Mouse (Mus musculus) thymus, postnatal 14 days (tissue): ENCODE measurements around the gene Adcy10.

Source experiments
- DNase-seq: peaks from one replicate; pipeline ENCODE4 v3.0.0; 2021

Gene Adcy10

DNA sequence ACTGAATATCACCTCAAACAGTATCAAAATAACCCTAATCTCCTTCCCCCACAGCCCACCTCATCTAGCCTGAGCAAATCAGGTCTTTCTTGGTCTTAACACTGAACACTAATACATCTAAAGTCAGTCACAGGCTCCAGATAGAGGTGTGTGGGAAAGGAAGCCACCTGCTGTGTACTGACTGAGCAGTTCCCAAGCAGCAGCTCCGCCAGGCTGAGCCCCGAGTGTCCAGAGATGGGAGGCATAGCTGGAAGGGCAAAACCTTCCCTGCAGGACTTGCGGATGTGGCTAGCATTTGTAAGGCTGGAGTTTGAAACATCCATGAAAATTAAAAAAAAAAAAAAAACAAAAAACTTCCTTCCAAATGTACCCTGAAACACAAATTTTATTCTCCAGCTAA, 120.1 kb downstream of the Adcy10 start:
- no peak for DNase-seq

GRCm38 (mm10) chr1:165605774-165606173, 120.8 kb downstream of the Adcy10 start:
- no peak for DNase-seq

DNA sequence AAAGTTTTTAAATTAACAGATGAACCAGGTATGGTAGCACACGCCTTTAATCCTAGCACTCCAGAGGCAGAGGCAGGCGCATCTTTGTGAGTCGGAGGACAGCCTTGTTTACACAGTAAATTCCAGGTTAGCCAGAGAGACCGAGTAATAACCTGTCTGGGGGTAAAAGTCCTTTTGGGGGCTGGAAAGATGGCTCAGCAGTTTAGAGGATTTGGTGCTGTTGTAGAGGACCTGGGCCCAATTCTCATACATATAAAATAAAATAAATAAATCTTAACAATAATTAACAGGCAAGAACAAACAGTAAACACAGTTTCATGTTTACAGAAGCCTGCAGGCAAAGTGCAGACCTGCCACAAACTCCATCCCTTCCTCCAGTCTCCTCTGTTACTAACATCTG, 123.9 kb downstream of the Adcy10 start:
- no peak for DNase-seq

DNA sequence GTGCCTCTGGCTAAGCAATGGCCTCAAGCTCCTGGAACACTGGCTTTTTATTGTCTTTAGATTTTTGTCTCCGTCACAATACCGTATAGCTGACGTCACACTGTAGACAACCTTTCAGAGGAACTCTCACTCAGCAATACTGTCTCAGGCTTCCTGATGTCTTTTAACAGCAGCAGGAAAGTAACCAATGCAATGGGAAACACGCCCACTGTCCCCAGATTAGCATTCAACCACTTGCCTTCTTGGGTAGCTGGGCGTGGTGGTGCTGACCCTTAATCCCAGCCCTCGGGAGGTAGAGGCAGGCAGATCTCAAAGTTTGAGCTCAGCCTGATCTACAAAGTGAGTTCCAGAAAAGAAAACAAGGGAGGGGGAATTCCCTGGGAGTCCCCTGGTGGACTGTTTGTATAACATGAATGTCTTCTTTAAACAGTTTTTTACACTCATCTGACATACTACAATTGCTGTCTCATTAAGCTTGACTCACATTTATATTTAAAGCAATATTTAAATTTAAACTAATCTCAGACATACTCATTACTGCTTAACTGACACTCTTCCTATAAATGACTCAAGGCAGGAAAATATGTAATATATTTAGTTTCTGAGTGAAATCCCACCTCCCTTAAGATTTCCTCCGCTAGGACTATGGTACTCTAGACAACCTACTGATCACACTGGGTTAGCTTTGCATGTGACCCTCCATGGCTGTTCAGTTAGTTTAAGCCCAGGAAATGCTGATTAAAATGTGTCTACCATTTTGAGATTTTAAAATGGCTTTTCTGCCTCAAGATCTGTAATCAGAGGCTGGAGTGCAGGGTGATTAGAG, 124.7 kb downstream of the Adcy10 start:
- DNase-seq: no peak

DNA sequence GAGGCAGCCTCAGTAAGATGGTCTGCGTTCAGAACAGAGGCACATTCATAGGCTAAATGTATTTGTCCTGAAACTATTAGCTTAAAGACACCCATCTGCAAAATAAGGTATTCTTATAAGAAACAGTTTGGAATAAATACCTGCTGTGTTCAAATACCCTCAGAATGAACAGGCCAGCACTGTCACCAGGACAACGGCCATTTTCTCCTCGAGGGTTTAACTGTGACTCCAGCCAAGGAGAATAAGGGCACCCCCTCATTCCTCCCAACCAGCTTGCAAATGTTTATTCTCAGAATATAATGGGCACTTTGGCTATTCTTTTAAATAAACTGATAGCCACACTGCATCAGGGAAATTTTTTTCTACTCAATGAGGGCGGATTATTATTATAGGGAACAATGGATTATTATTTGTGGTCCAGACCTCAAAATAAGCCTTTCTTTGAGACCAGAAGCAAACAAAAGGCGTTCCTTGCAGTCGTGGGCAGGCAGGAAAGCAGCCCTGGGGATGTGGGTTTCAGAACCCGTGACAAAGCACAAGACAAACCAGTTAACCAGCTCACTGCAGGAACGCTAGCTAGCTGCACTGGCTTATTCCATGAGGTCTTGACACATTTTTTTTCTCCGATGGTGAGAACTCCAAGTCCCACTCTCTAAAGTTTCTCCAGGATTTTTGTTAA, 125.5 kb downstream of the Adcy10 start:
- no peak for DNase-seq

DNA sequence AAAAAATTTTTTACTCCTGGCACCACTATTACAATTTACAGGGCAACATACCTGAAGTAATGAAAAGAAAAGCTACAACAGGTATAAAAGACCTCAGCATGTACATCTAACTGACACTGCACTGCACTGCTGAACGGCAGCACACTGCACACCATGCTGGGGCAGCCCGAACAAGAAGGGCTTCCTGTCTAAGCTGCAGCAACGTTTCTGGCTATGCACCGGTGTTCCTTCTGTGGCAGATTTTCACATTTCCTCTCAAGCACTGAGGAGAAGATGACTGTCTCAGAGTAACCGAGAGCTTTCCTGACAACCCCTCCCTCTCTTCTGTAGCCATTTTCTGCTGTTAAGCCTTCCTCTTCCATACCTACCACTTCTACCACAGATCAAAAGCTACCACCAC, 127.7 kb downstream of the Adcy10 start:
- peak; percentile 61 for DNase-seq

- no peak for DNase-seq
These were observed 128.9 kb downstream of the Adcy10 start for GRCm38 (mm10) chr1:165613926-165614325.

- DNase-seq: no peak
These were observed 129.8 kb downstream of the Adcy10 start for GRCm38 (mm10) chr1:165614793-165615192.

DNA sequence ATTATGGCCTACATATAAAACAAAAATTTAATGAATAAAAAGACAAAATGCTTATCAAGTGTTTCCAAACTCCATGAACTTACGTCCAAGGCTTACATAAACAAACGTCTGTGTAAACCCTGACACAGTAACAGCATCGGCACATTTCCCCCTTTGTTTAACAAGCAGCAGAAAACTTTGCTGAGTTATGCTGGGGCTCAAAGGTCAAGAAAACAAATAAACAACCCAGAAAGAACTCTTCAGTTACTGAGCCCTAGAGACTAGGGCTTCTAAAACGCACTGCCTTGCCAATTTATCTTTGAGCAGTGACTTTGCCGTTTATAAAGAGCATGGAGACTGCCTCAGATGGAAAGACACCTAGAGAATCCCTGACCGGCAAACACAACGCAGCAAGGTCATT, 131.7 kb downstream of the Adcy10 start:
- no peak for DNase-seq

DNA sequence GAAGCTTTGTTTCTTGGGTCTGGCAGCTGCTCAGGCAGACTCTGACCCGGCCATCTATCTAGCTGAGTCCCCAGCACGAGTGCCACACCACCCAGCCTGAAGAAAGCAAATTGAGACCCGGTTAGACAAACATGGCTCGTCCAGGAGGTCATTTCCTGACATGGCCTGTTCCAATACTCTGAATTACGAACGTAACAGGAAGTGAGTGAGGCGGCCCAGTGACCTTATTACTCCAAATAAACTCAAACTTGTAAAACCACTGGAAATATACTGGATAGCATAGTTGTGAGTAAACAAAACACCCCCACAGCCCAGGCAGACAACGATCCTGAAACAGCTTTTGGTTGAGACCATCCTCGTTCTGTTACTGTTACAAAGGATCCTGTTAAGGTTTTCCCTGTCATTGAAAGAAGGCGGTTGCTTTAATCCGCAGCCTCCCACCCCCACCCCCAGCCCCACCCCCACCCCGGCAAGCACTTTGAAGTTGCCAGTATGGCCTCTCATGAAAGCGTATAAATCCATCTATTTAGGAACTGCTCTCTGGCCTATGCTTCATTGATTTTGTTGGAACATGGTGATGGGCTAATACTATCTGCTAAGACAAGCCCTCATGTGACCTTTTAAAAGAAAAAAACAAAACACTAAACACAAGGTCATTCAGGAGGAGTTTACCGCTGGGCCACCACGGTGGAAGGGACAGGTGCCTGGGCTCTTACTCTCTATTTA, 132.3 kb downstream of the Adcy10 start:
- no peak for DNase-seq

- no peak for DNase-seq
These were observed 133.2 kb downstream of the Adcy10 start for GRCm38 (mm10) chr1:165618201-165618624.

DNA sequence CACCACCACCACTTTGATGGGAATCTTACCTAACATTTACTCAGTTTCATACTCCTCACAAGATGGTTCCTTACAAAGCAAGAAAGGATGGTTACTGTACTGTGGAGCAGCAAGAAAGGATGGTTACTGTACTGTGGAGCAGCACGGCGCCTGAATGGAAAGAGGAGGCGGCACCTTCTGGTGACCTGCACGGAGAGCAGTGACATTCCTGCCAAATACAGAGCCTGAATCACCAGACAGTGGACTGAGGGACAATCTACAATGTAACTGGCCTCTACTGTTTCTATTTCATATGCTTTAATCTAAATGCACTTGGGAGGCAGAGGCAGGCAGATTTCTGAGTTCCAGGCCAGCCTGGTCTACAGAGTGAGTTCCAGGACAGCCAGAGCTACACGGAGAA, 140.1 kb downstream of the Adcy10 start:
- DNase-seq: no peak

- no peak for DNase-seq
These were observed 140.9 kb downstream of the Adcy10 start for GRCm38 (mm10) chr1:165625896-165626295.
